In genomic region chr10:37101733-37102132, GRCm38 (mm10) we compare ENCODE assay signal across 22 mouse cellular contexts. TPM values are rescaled to one million over a fixed set of nuclear protein-coding genes. Genes with fewer than 3 reads are reported as not detected.
A peak's percentile ranks its signal among the peaks of the same experiment; 100 is the strongest.
DNase-seq lines count a peak whose midpoint lies in the region; ATAC-seq and TF ChIP-seq lines count a peak whose summit lies in the region.
"Had no signal": no experiment of that assay in that cellular context is flagged by ENCODE, and none has a peak within 500 bp of the region (broad histone marks: within the 10 kb centered on the region; RNA-seq: fewer than 3 reads in every experiment).

No protein-coding gene starts in this region.

- ATAC-seq in neural tube, embryonic 14.5 days (ENCODE audit: low read depth) = peak; percentile 24; the same call in 1 of the 2 replicates
- ATAC-seq in midbrain, embryonic 15.5 days (replicated peaks) = 0 out of 2 replicates have a peak, but pooled peaks have one; percentile 48
- ATAC-seq in lung, postnatal 0 days = no peak
- ATAC-seq: activated CD4-positive, CD25-positive, alpha-beta regulatory T cell, adult 4 months; CD4-positive, CD25-positive, alpha-beta regulatory T cell, adult 4 months; intestine, embryonic 15.5 days; liver, postnatal 0 days had no signal

- TF ChIP-seq EP300 in lung, postnatal 0 days (IDR thresholded peaks at IDR 0.05) = no peak

- no peaks in the 10 kb centered on the region for H3K9me3 ChIP-seq in neural tube, embryonic 14.5 days (ENCODE audit: control insufficient read depth, low read length)
- no peaks in the 10 kb centered on the region for H3K9me3 ChIP-seq in midbrain, embryonic 15.5 days
- no peaks in the 10 kb centered on the region for H3K9me3 ChIP-seq in lung, postnatal 0 days (ENCODE audit: low read length)
- H3K9me3 ChIP-seq: embryonic facial prominence, embryonic 15.5 days; hindbrain, embryonic 12.5 days; intestine, embryonic 15.5 days; limb, embryonic 10.5 days; megakaryocyte, embryonic 14.5 days had no signal

- DNase-seq in cerebellum, adult 9-10 months = peak; percentile 5
- no peak for DNase-seq in cerebellum, adult 9-11 months
- no peak for DNase-seq in neural tube, embryonic 10.5 days (ENCODE audit: extremely low spot score, low spot score)
- DNase-seq in lung, adult 2 months = no peak
- DNase-seq in lung, postnatal 0 days (ENCODE audit: low spot score) = no peak
- DNase-seq: adrenal gland, postnatal 10 days; embryo, embryonic 11 days; gastrocnemius, postnatal 36 days; heart, postnatal 10 days; kidney, postnatal 36 days; liver, postnatal 0 days had no signal

- no peak overlapping the region for H3K4me3 ChIP-seq in neural tube, embryonic 14.5 days (ENCODE audit: low read depth, low read length)
- no peak overlapping the region for H3K4me3 ChIP-seq in midbrain, embryonic 15.5 days
- no peak overlapping the region for H3K4me3 ChIP-seq in lung, adult 2 months (replicated peaks; ENCODE audit: extremely low read depth, low read depth, low read length)
- H3K4me3 ChIP-seq in lung, postnatal 0 days (ENCODE audit: low read depth, low read length) = no peak overlapping the region
- H3K4me3 ChIP-seq: embryonic facial prominence, embryonic 15.5 days; heart, embryonic 10.5 days; hindbrain, embryonic 12.5 days; intestine, embryonic 15.5 days; limb, embryonic 10.5 days; megakaryocyte, embryonic 14.5 days; myocyte had no signal

- H3K27me3 ChIP-seq in neural tube, embryonic 14.5 days (ENCODE audit: control insufficient read depth, insufficient read depth, low read length) = no peaks in the 10 kb centered on the region
- no peaks in the 10 kb centered on the region for H3K27me3 ChIP-seq in midbrain, embryonic 15.5 days (replicated peaks)
- no peaks in the 10 kb centered on the region for H3K27me3 ChIP-seq in lung, postnatal 0 days (replicated peaks; ENCODE audit: insufficient read depth, low read length)
- H3K27me3 ChIP-seq: embryonic facial prominence, embryonic 15.5 days; hindbrain, embryonic 12.5 days; intestine, embryonic 15.5 days; megakaryocyte, embryonic 14.5 days had no signal

- TF ChIP-seq POLR2A in lung, adult 2 months (IDR thresholded peaks at IDR 0.05; ENCODE audit: borderline replicate concordance, extremely low read depth, low read depth, low read length) = no peak

- H3K27ac ChIP-seq in neural tube, embryonic 14.5 days (ENCODE audit: low read depth, low read length) = no peak overlapping the region
- H3K27ac ChIP-seq in midbrain, embryonic 15.5 days = no peak overlapping the region
- H3K27ac ChIP-seq in lung, postnatal 0 days (ENCODE audit: low read length) = no peak overlapping the region
- H3K27ac ChIP-seq: embryonic facial prominence, embryonic 15.5 days; heart, embryonic 10.5 days; hindbrain, embryonic 12.5 days; intestine, embryonic 15.5 days; limb, embryonic 10.5 days had no signal

- H3K9ac ChIP-seq in neural tube, embryonic 14.5 days (replicated peaks; ENCODE audit: low read depth, low read length) = no peak overlapping the region
- H3K9ac ChIP-seq in midbrain, embryonic 15.5 days = no peak overlapping the region
- H3K9ac ChIP-seq in lung, postnatal 0 days (replicated peaks; ENCODE audit: low read depth) = no peak overlapping the region
- H3K9ac ChIP-seq: embryonic facial prominence, embryonic 15.5 days; hindbrain, embryonic 12.5 days; intestine, embryonic 15.5 days; liver, postnatal 0 days had no signal

- H3K4me1 ChIP-seq in neural tube, embryonic 14.5 days (ENCODE audit: control insufficient read depth, insufficient read depth, low read length) = no peaks in the 10 kb centered on the region
- H3K4me1 ChIP-seq in midbrain, embryonic 15.5 days = no peaks in the 10 kb centered on the region
- peaks cover 5% of the 10 kb centered on the region for H3K4me1 ChIP-seq in lung, adult 2 months (ENCODE audit: control insufficient read depth, insufficient read depth, low read length)
- no peaks in the 10 kb centered on the region for H3K4me1 ChIP-seq in lung, postnatal 0 days (ENCODE audit: insufficient read depth, low read depth, low read length)
- H3K4me1 ChIP-seq: embryonic facial prominence, embryonic 15.5 days; heart, embryonic 10.5 days; hindbrain, embryonic 12.5 days; intestine, embryonic 15.5 days; limb, embryonic 10.5 days; megakaryocyte, embryonic 14.5 days had no signal

- no peak overlapping the region for H3K4me2 ChIP-seq in neural tube, embryonic 14.5 days (ENCODE audit: low read depth, low read length)
- H3K4me2 ChIP-seq in midbrain, embryonic 15.5 days = no peak overlapping the region
- no peak overlapping the region for H3K4me2 ChIP-seq in lung, postnatal 0 days (replicated peaks; ENCODE audit: low read depth, low read length)
- H3K4me2 ChIP-seq: embryonic facial prominence, embryonic 15.5 days; hindbrain, embryonic 12.5 days; intestine, embryonic 15.5 days had no signal

- TF ChIP-seq CTCF in lung, adult 2 months (IDR thresholded peaks at IDR 0.05; ENCODE audit: insufficient read depth, low read length) = no peak
- no peak for TF ChIP-seq CTCF in lung, postnatal 0 days (IDR thresholded peaks at IDR 0.05)

- 30% methylated on average over 2 of the region's 2 CpGs for WGBS in neural tube, embryonic 14.5 days
- WGBS in midbrain, embryonic 15.5 days = 26% methylated on average over 2 of the region's 2 CpGs
- 75% methylated on average over 2 of the region's 2 CpGs for WGBS in lung, adult 2 months
- 82% methylated on average over 2 of the region's 2 CpGs for WGBS in lung, postnatal 0 days

- no peaks in the 10 kb centered on the region for H3K36me3 ChIP-seq in neural tube, embryonic 14.5 days (ENCODE audit: control insufficient read depth, insufficient read depth, low read length)
- H3K36me3 ChIP-seq in midbrain, embryonic 15.5 days (replicated peaks) = no peaks in the 10 kb centered on the region
- no peaks in the 10 kb centered on the region for H3K36me3 ChIP-seq in lung, postnatal 0 days (ENCODE audit: insufficient read depth, low read length)
- H3K36me3 ChIP-seq: embryonic facial prominence, embryonic 15.5 days; heart, embryonic 10.5 days; hindbrain, embryonic 12.5 days; intestine, embryonic 15.5 days; limb, embryonic 10.5 days had no signal

RNA-seq across cellular contexts. Expression of gene Marcks, which starts 37.0 kb away (rescaled TPM):
- polyA plus RNA-seq in neural tube, embryonic 14.5 days (2014; fragmentation: Nextera tagmentation; extraction: Ambion mirVana) = 303 and 307 TPM in 2 replicates
- 203 and 208 TPM in 2 replicates for polyA plus RNA-seq in midbrain, embryonic 15.5 days (2015; fragmentation: Nextera tagmentation; extraction: Ambion mirVana)
- 35.6 and 39.0 TPM in 2 replicates for polyA plus RNA-seq in lung, adult 2 months (2012; rRNA removed)
- polyA plus RNA-seq in lung, postnatal 0 days (2015; fragmentation: Nextera tagmentation; extraction: Ambion mirVana) = 106 and 110 TPM in 2 replicates
